Mouse (Mus musculus): ENCODE measurements around the gene Klk10. TPM values are rescaled to one million over a fixed set of nuclear protein-coding genes. Genes with fewer than 3 reads are reported as not detected.

Gene Klk10
- polyA plus RNA-seq, 1 experiment from 2014 or later = 6.3 TPM

DNA sequence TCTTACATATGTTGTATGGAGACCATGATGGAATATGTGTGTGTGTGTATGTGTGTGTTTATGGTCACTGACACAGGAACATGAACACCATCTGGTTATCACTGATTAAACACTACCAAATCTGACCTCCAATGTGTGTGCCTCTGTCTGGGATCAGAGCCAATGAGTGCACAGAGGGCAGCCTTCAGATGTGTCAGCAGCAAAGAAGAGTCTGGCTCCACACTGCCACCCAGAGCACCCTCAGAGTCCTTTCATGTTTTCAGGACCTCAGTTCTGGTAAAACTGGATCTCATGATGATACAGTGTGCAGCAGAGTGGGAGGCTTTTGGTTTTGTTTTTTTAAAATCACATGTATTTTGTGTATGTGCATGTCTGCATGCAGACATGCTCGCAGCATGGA lies 4.5 kb downstream of the Klk10 start:
- no peak overlapping the region for H3K27ac ChIP-seq (ENCODE audit: low read length)
- no peak overlapping the region for H3K4me2 ChIP-seq (ENCODE audit: low read depth, low read length)
- peaks cover 9% of the 10 kb centered on the region; the same call in 1 of the 2 replicates for H3K4me1 ChIP-seq (ENCODE audit: control insufficient read depth, insufficient read depth, low read length)
- H3K9me3 ChIP-seq (ENCODE audit: control insufficient read depth, low read length) = no peaks in the 10 kb centered on the region
- 82% methylated on average over 1 of the region's 1 CpGs for WGBS
- H3K27me3 ChIP-seq (replicated peaks; ENCODE audit: control insufficient read depth, insufficient read depth, low read length) = peaks cover 5% of the 10 kb centered on the region; the same call in 1 of the 2 replicates
- no peaks in the 10 kb centered on the region for H3K36me3 ChIP-seq (ENCODE audit: control insufficient read depth, insufficient read depth, low read length)
- no peak overlapping the region for H3K9ac ChIP-seq (ENCODE audit: low read depth, low read length)
- ATAC-seq = no peak
- no peak overlapping the region for H3K4me3 ChIP-seq (ENCODE audit: low read length)

DNA sequence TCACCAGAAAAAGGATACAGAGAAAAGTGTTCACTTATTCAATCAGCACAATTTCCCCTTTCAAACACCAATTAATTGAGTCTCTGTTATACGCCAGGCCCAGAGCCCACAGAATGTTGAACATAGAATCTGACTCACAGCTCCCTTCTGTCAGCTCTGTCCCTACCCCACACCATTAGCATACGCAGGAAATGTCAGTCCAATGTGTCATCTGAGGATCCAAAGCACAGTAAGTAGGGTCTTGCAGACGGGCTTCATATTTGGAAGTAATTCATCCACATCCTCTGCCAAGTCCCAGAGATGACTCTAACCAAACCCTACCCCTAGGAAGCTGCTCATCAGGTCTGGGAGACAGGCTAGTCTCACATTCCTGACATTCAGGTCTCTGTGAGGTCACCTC lies 7.3 kb downstream of the Klk10 start:
- no peaks in the 10 kb centered on the region for H3K4me1 ChIP-seq (ENCODE audit: control insufficient read depth, insufficient read depth, low read length)
- ATAC-seq = no peak
- H3K9me3 ChIP-seq (ENCODE audit: control insufficient read depth, low read length) = no peaks in the 10 kb centered on the region
- 70% methylated on average over 3 of the region's 3 CpGs for WGBS
- no peaks in the 10 kb centered on the region; the same call in 1 of the 2 replicates for H3K27me3 ChIP-seq (replicated peaks; ENCODE audit: control insufficient read depth, insufficient read depth, low read length)
- H3K4me3 ChIP-seq (ENCODE audit: low read length) = no peak overlapping the region
- H3K27ac ChIP-seq (ENCODE audit: low read length) = no peak overlapping the region
- no peak overlapping the region for H3K9ac ChIP-seq (ENCODE audit: low read depth, low read length)
- H3K4me2 ChIP-seq (ENCODE audit: low read depth, low read length) = no peak overlapping the region
- no peaks in the 10 kb centered on the region for H3K36me3 ChIP-seq (ENCODE audit: control insufficient read depth, insufficient read depth, low read length)

DNA sequence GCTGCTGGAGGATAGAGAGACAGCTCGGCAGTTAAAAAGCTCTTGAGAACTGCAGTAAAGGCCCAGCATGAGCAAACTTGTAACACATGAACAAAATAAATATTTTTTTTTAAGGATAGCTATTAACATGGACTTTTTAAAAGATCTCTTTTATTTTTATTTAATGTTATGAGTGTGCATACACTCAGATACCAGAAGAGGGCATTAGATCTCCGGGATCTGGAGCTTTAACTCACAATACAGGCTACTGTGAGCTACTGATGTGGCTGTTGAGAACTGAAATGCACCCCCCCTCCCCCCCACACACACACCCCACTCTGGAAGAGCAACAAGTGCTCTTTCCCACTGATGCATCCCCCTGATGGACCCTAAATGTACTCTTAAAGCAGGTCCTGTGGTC lies 8.5 kb downstream of the Klk10 start:
- H3K36me3 ChIP-seq (ENCODE audit: control insufficient read depth, insufficient read depth, low read length) = no peaks in the 10 kb centered on the region
- no peaks in the 10 kb centered on the region for H3K27me3 ChIP-seq (replicated peaks; ENCODE audit: control insufficient read depth, insufficient read depth, low read length)
- H3K9ac ChIP-seq (ENCODE audit: low read depth, low read length) = no peak overlapping the region
- no peak overlapping the region for H3K4me3 ChIP-seq (ENCODE audit: low read length)
- H3K4me2 ChIP-seq (ENCODE audit: low read depth, low read length) = no peak overlapping the region
- ATAC-seq = no peak
- no peaks in the 10 kb centered on the region for H3K4me1 ChIP-seq (ENCODE audit: control insufficient read depth, insufficient read depth, low read length)
- no peaks in the 10 kb centered on the region for H3K9me3 ChIP-seq (ENCODE audit: control insufficient read depth, low read length)
- WGBS = 66% methylated on average over 2 of the region's 2 CpGs
- no peak overlapping the region for H3K27ac ChIP-seq (ENCODE audit: low read length)

DNA sequence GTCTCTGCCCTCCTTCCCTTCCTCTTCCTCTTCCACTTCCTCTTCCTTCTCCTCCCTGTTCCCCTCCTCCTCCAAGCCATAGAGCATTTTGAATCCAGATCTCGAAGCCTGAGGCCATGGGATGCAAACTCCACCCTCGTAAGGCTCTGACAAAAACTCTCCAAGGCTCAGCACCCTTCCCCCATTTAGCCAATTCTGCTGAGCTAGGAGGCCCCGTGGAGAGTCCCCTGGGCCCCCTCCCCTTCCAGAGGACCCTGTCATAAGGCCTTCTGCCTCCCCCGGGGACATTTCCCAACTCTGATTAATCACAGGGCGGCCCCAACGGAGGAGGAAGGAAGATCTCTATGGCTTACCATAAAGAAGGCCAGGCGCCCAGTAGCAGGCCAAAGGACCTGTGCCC lies 10.8 kb downstream of the Klk10 start, which contains the start of gene Klk9:
Gene Klk9 (plus strand): TSS at position 301 of the 400 bp plus-strand sequence.
- H3K4me1 ChIP-seq (ENCODE audit: control insufficient read depth, insufficient read depth, low read length) = peaks cover 4% of the 10 kb centered on the region
- no peaks in the 10 kb centered on the region for H3K9me3 ChIP-seq (ENCODE audit: control insufficient read depth, low read length)
- WGBS = 74% methylated on average over 7 of the region's 7 CpGs
- no peak within 1 kb of the TSS for H3K9ac ChIP-seq (ENCODE audit: low read depth, low read length)
- no peak for ATAC-seq
- H3K4me2 ChIP-seq (ENCODE audit: low read depth, low read length) = no peak within 1 kb of the TSS
- no peak within 1 kb of the TSS for H3K27ac ChIP-seq (ENCODE audit: low read length)
- no peak within 1 kb of the TSS for H3K4me3 ChIP-seq (ENCODE audit: low read length)
- no peaks in the 10 kb centered on the region for H3K36me3 ChIP-seq (ENCODE audit: control insufficient read depth, insufficient read depth, low read length)
- H3K27me3 ChIP-seq (replicated peaks; ENCODE audit: control insufficient read depth, insufficient read depth, low read length) = 0 out of 2 replicates have a peak, but pooled peaks cover 3% of the 10 kb centered on the region

DNA sequence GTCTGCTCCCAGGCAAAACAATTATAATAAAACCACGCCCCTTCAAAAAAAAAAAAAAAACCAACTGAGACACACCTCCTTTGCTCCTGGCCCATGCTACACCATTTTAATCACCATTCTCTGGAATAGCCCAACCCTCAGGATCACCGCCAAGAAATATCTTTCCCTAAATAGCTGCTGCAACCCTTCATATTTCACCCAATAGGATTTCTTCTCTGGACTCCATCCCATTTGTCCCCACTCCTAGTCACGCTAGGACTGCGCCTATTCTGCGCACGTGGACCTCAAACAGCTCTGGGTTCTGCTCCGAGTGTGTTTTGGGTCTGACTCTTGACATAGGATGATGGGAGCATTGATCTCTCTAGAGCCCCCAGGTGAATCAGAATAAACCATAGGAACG lies 15.5 kb downstream of the Klk10 start:
- Histone ChIP-seq H3K27ac (ENCODE audit: low read length) (no peak overlapping the region), H3K4me3 (ENCODE audit: low read length) (peak overlapping the region; percentile 57), H3K36me3 (ENCODE audit: control insufficient read depth, insufficient read depth, low read length) (no peaks in the 10 kb centered on the region), H3K9ac (ENCODE audit: low read depth, low read length) (no peak overlapping the region; the same call in 1 of the 2 replicates), H3K9me3 (ENCODE audit: control insufficient read depth, low read length) (no peaks in the 10 kb centered on the region), H3K27me3 (replicated peaks; ENCODE audit: control insufficient read depth, insufficient read depth, low read length) (0 out of 2 replicates have a peak, but pooled peaks cover 3% of the 10 kb centered on the region), H3K4me2 (ENCODE audit: low read depth, low read length) (peak overlapping the region; percentile 88), H3K4me1 (ENCODE audit: control insufficient read depth, insufficient read depth, low read length) (peaks cover 8% of the 10 kb centered on the region)
- 0 out of 2 replicates have a peak, but pooled peaks have one; percentile 14 for ATAC-seq
- 8% methylated on average over 8 of the region's 8 CpGs for WGBS

DNA sequence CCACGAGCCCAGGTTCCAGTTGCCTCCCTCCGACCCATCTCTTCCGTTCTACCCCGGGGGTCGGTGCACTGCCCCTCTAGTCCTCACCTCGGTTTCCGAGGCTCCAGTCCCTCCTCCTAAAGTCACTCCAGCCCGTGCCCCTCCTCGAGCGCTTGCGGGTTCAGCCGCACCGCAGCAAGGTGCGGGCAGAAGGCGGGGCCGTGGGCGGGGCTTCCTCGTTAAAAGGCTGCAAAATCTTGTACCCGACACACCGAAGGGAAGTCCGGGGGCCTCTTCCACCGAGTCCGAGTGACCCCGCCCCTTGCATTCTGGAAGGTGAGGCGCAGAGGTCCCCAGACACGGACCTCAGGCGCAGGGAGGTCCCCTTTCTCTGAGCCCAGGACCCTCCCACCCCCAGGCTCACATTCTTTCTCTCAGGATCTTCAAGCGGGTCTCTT lies 16.5 kb downstream of the Klk10 start, which contains the start of gene Klk8:
Gene Klk8 (plus strand): TSS at position 245 of the 437 bp plus-strand sequence.
- Histone ChIP-seq H3K9me3 (ENCODE audit: control insufficient read depth, low read length) (no peaks in the 10 kb centered on the region), H3K36me3 (ENCODE audit: control insufficient read depth, insufficient read depth, low read length) (no peaks in the 10 kb centered on the region), H3K27me3 (replicated peaks; ENCODE audit: control insufficient read depth, insufficient read depth, low read length) (0 out of 2 replicates have a peak, but pooled peaks cover 3% of the 10 kb centered on the region), H3K4me3 (ENCODE audit: low read length) (peak within 1 kb of the TSS; percentile 57), H3K4me2 (ENCODE audit: low read depth, low read length) (peak within 1 kb of the TSS; percentile 88), H3K4me1 (ENCODE audit: control insufficient read depth, insufficient read depth, low read length) (peaks cover 8% of the 10 kb centered on the region), H3K9ac (ENCODE audit: low read depth, low read length) (peak within 1 kb of the TSS; percentile 58; the same call in 1 of the 2 replicates), H3K27ac (ENCODE audit: low read length) (no peak within 1 kb of the TSS)
- WGBS = under 1% methylated on average over 28 of the region's 28 CpGs
- ATAC-seq = peak; percentile 57; the same call in 1 of the 2 replicates

DNA sequence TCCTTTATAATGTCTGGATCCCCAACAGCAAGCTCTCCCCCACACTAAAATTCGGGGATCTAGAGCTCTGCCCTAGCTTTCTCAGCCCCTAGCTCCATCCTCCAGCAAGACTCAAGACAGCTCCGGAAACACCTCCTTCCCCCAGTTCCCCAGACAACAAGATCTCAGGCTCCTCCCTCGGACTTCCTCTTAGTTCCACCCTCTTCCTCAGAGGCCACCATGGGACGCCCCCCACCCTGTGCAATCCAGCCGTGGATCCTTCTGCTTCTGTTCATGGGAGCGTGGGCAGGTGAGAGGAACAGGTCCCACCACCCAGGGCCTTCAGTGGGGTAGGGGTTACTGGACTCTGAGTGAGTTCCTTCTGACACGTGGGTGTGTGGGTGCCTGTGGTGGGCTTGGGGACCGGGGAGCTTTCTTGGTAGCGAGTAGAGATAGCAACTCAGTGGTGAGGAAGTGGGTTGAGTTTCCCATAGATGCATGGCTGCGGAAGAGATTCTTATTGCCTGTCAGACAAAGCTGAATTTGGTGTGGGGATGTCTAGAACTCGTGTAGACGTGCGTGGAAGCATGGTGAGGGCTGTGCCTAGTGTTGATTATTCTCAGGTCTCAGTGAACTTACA lies 17.1 kb downstream of the Klk10 start:
- 35% methylated on average over 13 of the region's 13 CpGs for WGBS
- 0 out of 2 replicates have a peak, but pooled peaks cover 3% of the 10 kb centered on the region for H3K27me3 ChIP-seq (replicated peaks; ENCODE audit: control insufficient read depth, insufficient read depth, low read length)
- no peaks in the 10 kb centered on the region for H3K36me3 ChIP-seq (ENCODE audit: control insufficient read depth, insufficient read depth, low read length)
- no peaks in the 10 kb centered on the region for H3K9me3 ChIP-seq (ENCODE audit: control insufficient read depth, low read length)
- peak overlapping the region; percentile 57 for H3K4me3 ChIP-seq (ENCODE audit: low read length)
- H3K9ac ChIP-seq (ENCODE audit: low read depth, low read length) = peak overlapping the region; percentile 58; the same call in 1 of the 2 replicates
- H3K4me2 ChIP-seq (ENCODE audit: low read depth, low read length) = peak overlapping the region; percentile 88
- H3K27ac ChIP-seq (ENCODE audit: low read length) = no peak overlapping the region
- peaks cover 8% of the 10 kb centered on the region for H3K4me1 ChIP-seq (ENCODE audit: control insufficient read depth, insufficient read depth, low read length)
- ATAC-seq = 0 out of 2 replicates have a peak, but pooled peaks have one; percentile 16

DNA sequence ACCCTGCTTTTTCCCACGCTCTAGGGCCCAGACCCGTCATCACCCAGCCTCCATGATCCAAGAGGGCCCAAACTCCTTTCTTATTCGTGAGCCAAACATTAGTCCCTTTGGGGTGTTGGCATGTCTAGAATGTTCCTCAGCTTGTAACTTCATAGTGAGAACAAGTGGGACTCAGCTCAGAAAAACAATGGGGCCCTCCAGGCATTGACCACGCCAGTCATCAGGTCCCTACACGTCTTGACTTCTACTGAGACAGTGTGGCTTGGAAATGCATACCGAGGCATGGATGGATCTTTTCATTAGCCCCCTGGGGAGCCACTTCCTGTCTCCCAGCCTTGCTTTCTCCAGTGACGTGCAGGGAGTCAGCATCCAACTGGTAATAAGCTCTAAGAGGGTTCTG lies 19.0 kb downstream of the Klk10 start:
- H3K9ac ChIP-seq (ENCODE audit: low read depth, low read length) = no peak overlapping the region
- peaks cover 8% of the 10 kb centered on the region for H3K4me1 ChIP-seq (ENCODE audit: control insufficient read depth, insufficient read depth, low read length)
- H3K4me2 ChIP-seq (ENCODE audit: low read depth, low read length) = no peak overlapping the region
- H3K27me3 ChIP-seq (replicated peaks; ENCODE audit: control insufficient read depth, insufficient read depth, low read length) = 0 out of 2 replicates have a peak, but pooled peaks cover 3% of the 10 kb centered on the region
- ATAC-seq = no peak
- H3K27ac ChIP-seq (ENCODE audit: low read length) = no peak overlapping the region
- no peak overlapping the region for H3K4me3 ChIP-seq (ENCODE audit: low read length)
- H3K9me3 ChIP-seq (ENCODE audit: control insufficient read depth, low read length) = no peaks in the 10 kb centered on the region
- 77% methylated on average over 7 of the region's 7 CpGs for WGBS
- no peaks in the 10 kb centered on the region for H3K36me3 ChIP-seq (ENCODE audit: control insufficient read depth, insufficient read depth, low read length)

DNA sequence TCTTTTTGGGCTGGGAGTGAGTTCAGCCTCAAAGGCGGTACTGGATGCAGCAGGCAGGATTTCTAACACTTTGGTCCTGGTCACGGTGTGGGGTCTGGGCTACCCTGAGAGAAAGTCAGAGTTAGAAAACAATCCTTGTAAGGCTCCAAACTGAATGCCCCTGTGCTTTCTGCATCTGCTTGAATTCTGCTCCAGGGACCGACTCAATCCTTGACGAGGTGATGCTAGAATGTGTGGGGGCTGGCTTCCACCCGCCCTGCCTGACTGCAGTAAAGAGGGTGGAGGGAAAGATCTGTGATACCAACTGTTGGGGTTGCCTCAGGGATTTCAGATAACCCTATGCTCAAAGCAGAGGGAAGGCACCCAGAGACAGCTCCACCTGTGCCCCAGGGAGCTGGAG lies 30.2 kb downstream of the Klk10 start, which contains the start of gene Klk7:
Gene Klk7 (plus strand): TSS at position 301 of the 400 bp plus-strand sequence.
- 46% methylated on average over 5 of the region's 5 CpGs for WGBS
- Histone ChIP-seq H3K9ac (ENCODE audit: low read depth, low read length) (no peak within 1 kb of the TSS), H3K27me3 (replicated peaks; ENCODE audit: control insufficient read depth, insufficient read depth, low read length) (no peaks in the 10 kb centered on the region), H3K4me1 (ENCODE audit: control insufficient read depth, insufficient read depth, low read length) (no peaks in the 10 kb centered on the region), H3K4me3 (ENCODE audit: low read length) (no peak within 1 kb of the TSS), H3K27ac (ENCODE audit: low read length) (no peak within 1 kb of the TSS), H3K36me3 (ENCODE audit: control insufficient read depth, insufficient read depth, low read length) (no peaks in the 10 kb centered on the region), H3K4me2 (ENCODE audit: low read depth, low read length) (no peak within 1 kb of the TSS), H3K9me3 (ENCODE audit: control insufficient read depth, low read length) (no peaks in the 10 kb centered on the region)
- no peak for ATAC-seq
